Mouse (Mus musculus): ENCODE results near the gene Fkbp15.

Gene Fkbp15

DNA sequence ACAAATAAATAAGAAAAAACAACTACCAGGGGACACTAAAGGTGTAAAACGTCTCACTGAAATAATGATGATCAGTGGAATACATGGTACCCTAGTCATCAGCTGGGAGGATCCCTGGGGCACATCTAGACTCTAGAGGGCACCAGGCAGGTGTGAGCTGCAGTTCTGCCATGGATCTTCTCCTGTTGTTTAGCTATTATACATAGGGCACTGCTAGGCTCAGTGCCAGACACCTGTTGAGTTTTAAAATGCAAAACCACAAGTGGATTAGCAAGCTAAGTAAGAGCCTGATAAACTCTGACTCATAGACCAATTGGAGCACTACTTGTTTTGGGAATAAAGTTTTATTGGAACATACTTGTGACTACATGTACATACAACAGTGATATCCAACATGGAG lies 42.1 kb downstream of the Fkbp15 start:
- DNase-seq (ENCODE audit: low spot score in 2 of 2), result no peak

DNA sequence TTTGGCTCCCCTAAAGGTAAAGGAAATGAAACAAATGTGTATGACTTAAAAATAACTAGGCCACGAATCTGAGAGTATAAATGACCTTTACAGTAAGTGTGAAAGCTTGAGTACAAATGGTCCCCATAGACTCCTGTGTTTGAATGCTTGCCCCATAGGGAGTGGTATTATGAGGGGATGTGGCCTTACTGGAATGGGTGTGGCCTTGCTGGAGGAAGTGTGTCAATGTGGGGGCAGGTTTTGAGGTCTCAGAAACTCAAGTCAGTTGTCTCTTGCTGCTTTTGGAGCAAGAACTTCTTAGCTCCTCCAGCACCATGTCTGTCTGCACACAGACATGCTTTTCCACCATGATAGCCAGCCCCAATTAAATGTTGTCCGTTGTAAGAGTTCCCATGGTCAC lies 43.9 kb downstream of the Fkbp15 start:
- no peak for DNase-seq (ENCODE audit: low spot score in 2 of 2)

DNA sequence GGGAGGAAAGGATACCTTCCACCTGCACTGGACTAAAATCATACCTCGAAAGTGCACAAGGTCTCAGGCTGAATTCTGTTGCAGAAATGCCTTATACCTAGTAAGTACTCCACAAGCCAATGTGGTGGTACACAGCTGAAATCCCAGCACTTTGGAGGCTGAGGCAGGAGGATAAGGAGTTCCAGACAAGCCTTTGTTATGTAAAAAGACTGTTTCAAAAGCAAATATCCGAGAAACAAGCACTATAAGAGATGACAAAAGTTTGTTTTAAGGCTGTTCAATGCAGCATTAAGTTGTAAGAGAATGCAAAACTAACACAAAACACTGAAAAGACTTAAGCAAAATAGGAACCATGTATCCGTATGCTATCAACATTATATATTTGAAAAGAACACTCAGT lies 45.8 kb downstream of the Fkbp15 start:
- no peak for DNase-seq (ENCODE audit: low spot score in 2 of 2)

DNA sequence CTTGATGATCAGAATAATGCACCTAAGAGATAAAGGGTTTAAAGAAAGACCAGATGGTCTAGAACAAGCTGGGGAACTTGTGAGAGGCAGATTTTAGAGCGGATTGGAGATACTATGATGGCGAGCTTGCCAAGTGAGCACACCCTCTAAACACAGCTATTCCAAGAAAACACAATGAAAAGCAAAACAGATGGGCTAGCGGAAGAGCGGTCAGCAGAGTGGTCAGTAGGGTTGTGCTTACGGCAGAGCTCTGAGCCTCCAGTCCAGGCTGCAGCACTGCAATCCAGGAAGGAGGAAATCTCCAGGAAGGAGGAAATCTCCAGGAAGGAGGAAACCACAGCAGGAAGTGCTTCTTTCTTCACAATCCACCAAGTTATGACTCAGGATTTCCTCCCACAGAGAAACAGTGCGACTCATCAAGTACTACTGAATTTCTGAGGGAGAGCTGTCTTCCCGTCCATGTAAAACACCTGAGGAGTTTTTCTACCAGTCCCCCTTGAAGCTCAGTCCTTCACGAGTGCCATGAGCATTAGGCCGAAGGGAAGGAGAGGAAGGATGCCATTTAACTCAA lies 46.6 kb downstream of the Fkbp15 start:
- DNase-seq (ENCODE audit: low spot score in 2 of 2), result no peak

DNA sequence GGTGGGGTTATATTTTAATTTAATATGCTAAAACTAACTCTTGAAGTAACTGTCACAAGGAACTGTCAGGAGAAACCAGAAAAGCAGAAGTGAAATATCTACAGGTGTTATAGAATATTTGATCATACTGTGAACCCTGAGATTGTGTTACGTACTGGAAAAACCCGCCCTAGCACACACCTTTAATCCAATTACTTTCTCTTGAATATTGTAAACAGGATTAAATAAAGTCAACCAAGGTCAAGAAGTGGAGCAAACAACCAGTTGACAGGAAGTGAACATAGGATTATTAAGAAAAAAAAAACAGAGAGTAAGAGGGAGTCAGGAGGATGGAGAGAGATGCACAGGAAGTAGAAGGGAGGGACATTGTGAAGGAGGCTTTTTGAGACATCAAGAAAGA lies 47.5 kb downstream of the Fkbp15 start:
- no peak for DNase-seq (ENCODE audit: low spot score in 2 of 2)

DNA sequence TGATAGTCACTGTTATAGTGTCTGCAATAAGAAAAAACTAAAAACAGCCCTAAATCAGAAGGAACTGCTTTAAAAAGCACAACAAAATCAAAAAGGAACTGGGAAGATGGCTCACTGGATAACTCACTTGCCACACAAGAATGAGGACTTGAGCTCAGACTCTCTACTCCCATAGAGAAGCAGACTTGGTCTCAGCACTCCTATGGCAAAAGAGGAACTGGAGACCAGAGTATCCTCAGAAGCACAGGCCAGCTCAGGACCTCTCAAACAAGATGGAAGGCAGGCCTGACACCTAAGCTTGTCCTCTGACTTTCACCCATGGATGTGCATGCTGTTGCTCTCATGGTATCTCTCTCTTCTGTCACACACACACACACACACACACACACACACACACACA lies 51.9 kb downstream of the Fkbp15 start:
- DNase-seq (ENCODE audit: low spot score in 2 of 2), result no peak

DNA sequence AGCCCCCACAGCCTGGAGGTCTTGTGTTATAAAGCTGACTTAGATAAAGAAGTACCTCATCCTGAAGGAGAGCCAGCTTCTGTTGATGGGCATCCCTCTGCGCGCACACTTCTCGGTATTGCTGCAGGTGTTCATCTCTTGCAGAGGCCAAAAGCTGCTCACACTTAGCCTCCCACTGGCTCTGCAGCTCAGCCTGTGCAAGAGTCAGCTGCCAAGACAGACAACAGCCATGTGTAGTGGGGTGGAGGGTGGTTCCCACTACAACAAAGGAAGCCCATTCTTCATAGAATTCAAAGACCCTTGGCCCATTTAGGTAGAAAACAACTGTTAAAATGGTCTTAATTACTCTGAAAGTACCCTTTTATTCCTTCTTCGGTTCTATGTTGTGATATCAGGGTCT lies 53.5 kb downstream of the Fkbp15 start:
- no peak for DNase-seq (ENCODE audit: low spot score in 2 of 2)

DNA sequence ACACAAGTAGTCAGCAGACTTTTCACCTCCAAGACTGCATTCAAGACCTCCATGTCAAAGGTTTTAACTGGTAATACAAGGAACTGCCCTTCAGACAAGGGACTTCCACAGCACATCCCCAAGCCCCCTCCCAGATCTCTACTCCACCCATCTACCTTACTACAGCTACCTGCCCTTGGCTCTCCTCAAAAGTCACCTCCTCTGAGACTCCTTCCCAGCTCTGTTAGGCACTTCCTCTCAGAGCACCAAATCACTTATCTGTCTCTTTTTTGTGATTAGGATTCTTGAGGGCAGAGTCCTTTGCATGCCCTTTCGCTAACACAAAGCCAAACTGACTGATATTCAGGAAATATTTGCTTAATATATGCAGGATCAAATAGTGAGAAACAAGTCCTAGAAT lies 54.0 kb downstream of the Fkbp15 start:
- DNase-seq (ENCODE audit: low spot score in 2 of 2), result no peak

DNA sequence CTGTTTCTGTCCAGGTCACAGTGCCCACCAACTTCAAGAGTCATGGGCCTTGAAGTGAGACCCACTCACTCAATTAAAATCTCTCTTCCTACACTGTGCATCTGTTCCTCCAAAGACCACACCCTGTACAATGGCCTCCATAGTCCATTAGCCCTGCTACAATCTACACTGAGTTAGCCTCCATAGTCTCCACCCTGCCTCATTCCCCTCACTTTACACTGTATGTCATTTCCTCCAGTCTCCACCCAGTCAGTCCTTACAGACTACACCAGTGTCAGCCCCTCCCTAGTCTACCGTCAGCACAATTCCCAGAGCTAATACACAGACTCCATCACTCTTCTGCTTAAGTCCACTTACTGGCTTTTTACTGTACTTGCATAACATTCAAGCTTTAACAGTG lies 57.1 kb downstream of the Fkbp15 start:
- no peak for DNase-seq (ENCODE audit: low spot score in 2 of 2)

DNA sequence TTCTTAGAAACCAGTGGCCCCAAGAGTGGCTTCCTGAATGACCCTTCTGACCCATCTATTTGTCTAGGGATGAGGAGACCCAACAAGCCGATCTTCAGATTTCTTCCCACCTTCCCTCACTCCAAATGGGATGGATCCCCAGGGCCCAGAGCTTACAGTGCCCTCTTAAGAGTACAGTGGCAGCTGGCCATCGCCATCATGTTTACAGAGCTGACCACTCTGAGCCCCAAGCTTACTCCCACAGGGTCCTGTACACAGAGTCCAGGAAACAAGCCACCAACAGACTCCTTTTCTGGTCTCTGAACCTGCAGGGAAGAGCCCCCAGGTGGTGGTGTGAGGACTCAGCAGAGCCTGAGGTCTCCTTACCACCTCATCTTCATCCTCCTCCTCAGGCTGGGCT lies 57.6 kb downstream of the Fkbp15 start:
- no peak for DNase-seq (ENCODE audit: low spot score in 2 of 2)

DNA sequence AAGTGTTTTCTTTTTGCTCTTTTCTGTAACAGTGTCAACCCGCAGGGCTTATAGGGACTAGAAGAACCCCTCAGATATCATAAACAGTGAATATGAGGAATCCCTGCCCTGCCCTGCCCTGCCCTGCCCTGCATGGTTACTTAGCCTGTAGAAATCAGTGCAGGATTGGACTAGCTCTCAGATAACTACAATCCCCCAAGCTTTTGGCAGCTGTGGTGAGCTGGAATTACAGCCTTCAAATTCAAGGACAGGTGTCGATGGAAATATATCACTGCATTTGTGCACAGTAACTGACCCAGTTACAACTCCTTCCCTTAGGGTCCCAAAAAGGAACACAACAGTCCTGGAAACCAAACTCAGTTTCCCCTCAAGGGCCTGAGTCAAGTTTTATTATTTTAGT lies 60.3 kb downstream of the Fkbp15 start:
- DNase-seq (ENCODE audit: low spot score in 2 of 2), result no peak

DNA sequence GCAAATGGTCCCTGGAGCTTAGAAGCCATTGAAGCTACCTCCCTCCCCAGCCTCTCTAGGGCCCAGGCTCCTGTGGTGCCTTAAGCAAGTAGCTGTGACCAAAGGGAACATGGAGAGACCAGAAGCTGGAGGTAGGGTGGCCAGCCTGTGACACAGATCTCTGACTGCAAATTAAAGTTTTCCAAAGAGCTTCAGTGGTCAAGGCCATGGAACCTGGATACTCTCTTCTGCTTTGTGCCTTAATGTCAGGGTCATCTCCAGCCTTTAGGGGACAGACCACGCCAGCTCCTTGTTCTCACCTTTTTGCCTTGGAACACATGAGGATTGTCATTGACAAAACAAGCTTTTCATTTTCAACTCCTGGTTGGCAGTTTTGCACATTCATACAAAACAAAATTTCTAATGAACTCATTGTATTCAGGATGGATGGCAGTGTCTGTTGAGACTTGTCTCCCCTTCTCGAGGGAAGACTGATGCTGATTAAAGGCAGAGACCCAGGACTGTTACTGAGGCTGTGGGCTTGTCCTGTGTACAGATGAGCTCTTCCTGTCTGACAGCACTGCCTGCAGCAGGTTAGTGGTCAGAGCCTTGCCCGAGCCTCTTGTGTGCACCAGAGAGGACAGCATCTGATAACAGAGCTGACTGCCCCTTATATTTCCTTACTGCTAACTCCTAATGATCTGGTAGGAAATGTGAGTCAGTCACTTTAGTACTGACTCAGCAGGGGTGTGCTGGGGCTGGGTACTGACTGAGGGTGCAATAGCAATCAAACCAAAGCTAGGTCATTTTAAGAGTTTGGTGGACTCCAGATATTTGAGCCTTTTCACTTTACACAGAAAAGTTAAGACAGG lies 62.8 kb downstream of the Fkbp15 start:
- DNase-seq (ENCODE audit: low spot score in 2 of 2), result no peak

DNA sequence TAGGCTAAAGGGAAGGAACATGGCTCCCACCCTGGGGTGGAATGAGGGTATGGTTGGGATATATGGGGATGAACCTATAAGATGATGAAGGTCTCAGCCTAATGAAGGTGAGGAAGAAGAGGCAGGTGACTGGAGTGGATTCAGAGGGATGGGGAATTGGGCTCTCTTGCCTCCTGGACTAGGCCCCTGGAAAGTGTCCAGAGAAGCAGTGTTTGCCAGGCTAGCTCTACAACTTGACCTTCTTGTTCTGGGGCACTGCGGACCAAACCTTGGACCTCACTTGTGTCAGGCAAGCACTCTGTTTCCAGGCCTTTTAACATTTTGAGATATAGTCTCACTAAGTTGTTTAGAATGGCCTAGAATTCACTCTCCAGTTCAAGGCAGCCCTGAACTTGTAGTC lies 65.6 kb downstream of the Fkbp15 start:
- DNase-seq (ENCODE audit: low spot score in 2 of 2), result peak in 1 of 2 experiments; percentile 19

DNA sequence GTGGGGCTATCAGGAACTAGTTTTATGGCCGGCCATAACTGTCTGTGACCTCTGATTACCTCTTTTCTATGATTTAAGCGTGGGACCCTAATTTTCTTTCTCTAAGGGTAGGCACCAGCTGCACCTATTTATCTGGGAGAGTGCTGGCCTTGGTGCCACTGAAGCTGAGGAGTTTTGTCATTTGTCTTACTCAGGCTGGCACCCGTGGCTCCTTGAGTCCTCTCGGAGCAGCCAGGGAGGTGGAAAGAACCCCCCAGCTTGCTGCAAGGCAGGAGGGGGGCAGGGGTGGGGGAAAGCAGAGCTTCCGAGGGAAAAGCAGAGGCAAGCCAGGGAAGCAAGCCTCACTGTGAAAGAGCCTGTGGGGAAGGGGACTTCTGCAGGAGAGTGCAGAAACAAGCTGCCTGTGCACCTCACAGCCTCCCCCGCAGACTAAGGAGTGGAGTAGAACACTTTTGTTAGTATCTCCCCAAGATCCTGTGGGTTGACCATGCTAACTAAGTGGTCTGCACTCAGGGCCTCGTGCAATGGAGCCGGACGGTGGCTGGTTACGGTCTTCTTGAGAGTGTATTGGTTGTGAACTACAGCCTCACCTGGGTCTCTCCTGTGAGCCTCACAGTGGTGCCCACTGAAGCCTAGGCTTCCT lies 67.0 kb downstream of the Fkbp15 start:
- DNase-seq (ENCODE audit: low spot score in 2 of 2), result peak; percentile 34 to 39

DNA sequence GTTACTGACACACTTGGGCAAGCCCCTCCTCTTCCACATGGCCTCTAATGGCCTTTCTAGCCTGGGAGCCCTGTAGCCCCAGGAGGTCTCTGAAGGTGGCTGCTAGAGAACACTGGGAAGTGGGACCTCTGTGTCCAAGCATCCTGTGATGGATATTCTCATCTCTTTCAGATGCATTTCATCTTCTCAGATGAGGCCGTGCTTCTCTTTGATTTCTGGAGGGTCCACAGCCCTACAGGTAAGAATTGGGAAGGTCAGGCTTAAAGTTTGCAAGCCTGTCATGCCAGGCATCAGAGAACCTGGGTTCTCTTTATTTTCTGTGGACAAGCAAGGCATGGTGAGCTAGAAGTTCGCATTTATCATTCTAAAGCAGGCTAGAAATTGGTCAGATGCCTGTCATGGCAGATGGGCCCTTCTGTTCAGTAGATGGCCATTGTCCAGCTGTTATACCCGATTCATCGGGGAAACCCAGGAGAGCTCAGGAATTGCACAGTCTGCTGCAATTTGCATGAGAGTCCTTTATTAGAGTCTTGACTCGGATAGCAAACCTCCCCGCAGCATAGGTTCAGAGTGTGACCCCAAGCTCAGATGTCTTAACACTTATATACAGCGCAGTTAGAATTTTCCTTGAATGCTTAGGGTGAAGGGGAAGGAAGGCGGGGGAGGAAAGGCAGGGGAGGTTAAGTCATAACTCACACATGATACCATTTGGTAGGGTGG lies 67.7 kb downstream of the Fkbp15 start:
- DNase-seq (ENCODE audit: low spot score in 2 of 2), result peak; percentile 20 to 26

DNA sequence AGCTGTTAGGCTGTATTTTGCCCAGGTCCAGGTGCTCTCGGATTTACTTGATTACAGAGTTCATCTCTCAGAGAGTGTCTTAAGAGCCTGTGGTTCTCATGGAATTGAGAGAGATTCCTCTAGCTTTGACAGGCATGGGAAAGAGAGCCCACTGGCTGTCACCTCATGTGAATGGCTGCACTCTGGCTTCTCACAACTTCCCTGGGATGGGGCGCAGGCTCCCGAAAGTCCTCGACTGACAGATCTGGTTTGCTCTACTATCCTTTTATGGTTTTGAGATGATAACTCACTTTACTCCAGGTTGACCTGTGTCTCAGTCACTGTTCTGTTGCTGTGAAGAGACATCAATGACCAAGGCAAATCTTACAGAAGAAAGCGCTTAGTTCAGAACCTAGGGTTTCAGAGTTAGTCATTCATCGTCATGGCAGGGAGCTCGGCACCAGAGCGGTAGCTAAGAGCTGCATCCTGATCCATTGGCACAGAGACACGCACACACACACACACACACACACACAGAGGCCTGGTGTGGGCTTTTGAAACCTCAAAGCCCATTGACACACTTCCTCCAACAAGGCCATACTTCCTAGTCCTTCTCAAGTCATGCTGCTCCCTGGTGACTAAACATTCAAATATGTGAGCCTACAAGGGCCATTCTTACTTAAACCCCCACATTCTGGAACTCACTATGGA lies 69.4 kb downstream of the Fkbp15 start:
- peak; percentile 16 to 22 for DNase-seq (ENCODE audit: low spot score in 2 of 2)

DNA sequence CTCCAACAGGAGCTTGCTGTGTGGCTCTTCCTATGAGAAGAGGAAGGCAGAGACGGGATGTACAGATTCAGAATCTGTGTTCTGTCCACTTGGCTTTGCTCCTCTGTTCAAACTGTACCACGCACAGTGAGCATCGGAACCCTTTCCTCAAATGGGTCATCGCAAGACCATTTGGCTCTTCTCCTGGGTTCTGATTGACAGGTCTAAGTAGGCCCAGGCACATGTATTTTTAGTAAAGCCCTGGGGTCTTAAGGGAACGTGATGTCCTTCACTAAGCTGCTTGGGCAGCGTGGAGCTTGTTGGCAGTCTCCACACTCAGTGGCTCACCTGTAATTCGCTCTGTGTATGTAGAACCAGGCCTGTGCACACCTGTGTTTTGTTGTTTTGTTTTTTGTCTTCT lies 71.1 kb downstream of the Fkbp15 start:
- DNase-seq (ENCODE audit: low spot score in 2 of 2), result peak; percentile 8 to 20

DNA sequence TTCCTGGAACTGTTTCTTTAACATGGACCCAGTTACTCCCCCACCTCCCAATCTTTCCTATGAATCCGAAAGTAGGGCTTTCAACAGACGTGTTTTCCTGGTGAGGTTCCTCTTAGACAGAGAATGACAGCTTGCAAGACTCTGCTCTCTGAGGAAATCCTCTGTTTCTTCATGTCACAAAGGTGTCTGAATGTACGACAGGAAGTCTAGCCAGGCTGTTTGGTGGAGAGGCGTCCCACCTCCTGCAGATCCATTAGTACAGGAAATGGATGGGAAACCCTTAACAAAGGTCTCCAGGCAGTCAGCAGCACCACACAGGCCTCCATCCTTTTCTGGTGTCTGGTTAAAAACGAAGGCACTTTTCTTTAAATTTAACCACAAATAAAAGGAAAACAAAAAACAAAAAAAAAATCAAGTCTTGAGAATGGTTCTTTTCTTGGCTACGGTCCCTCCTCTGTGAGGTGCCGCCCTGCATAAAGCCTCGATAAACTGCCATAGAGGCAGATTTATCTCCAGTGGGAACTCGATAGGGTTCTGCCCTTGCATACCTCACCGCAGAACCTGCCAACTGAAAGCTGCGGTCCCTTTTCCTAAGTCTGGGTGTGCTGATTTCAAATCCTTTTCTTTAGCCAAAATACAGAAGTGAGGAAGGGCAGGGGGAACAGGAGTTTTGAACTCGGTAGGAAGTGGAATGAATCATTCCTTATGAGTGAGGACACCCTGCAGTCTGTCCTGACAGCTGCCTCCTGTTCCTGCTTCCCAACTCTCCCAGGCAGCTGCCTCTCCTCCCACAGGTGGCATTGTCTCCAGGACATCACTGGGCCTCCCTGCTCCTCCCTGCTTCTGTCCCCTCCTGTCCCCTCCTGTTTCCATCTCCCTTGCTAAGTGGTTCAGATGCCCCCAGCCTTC lies 73.1 kb downstream of the Fkbp15 start:
- DNase-seq (ENCODE audit: low spot score in 2 of 2), result peak; percentile 20 to 34

DNA sequence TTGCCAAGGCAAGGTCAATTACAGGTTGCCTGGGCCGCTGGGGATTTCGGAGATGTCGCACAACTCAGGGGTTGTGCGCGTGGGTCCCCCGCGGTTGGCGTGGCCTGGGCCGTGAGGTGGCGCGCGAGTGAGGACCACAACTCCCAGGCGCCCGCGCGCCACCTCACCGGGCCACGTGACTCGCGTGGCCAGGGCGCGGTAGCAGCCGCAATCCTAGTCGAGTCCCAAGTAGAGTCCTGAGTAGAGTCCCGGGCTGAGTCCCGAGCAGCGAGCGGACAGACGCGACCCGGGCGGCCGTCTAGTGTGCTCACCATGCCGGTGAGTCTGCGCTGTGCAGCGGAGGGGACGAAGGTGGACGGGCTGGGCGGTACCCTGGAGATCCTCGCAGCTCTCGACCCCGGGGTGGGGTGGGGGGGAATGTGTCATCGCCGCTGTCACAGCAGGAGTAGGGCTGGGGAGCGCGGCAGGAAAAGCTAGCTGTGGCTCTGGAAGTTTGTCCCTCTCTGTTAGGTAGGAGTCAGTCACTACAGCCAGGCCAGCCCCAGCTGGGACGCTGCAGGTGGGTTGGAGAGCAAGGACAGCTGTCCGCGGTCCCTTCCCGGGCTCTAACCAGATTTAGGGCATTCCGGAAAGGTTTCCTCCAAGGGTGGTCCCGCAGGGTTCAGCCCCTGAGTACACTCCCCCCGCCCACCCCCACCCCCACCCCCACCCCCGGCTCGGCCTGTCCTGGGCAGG lies 73.9 kb downstream of the Fkbp15 start:
- peak; percentile 88 to 90 for DNase-seq (ENCODE audit: low spot score in 2 of 2)

DNA sequence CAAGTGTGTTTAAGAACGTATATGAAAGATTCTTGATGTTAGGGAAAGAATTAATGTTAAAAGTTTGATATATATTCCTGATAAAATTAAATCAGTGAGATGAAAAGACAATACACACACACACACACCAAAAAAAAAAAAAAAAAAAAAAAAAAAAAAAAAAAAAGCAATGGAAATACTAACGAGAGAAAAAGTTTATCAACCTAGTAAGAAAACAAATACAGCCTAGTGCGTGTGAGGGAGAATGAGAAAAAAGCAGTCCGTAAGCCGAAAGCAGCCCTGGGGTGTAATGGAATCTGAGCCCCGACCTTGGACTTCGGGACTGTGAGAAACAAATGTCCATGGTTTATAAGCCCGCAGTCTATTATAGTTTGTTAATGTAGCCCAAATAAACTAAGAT lies 74.8 kb downstream of the Fkbp15 start:
- peak; percentile 17 to 20 for DNase-seq (ENCODE audit: low spot score in 2 of 2)

Data from right cerebral cortex, postnatal 10 days (tissue).